Mouse (Mus musculus) embryonic facial prominence, embryonic 13.5 days (tissue): ENCODE measurements around the gene Mgarp. TPM values are rescaled to one million over a fixed set of nuclear protein-coding genes. Genes with fewer than 3 reads are reported as not detected.
"Not testable (repeated sequence)": the region's sequence is repeated elsewhere in the genome, so short reads cannot be mapped to it uniquely, and the experiment has no call there.

Experiments
- ATAC-seq: fragments of 200-750 bp; cut with Nextera tagmentation; 2 replicates; pipeline ENCODE4 v1.8.0; 2017; ENCODE audit warnings: low read depth; ENCODE audit not compliant: insufficient number of reproducible peaks, insufficient read depth, low FRiP score, low TSS enrichment
- H3K27ac ChIP-seq: fragments of 300-500 bp; sonication (generic); 2 replicates; pipeline ENCODE4 v1.5.1; 2015; ENCODE audit warnings: moderate library complexity, mild to moderate bottlenecking, inconsistent platforms
- H3K27me3 ChIP-seq: fragments of 300-500 bp; sonication (generic); 2 replicates; pipeline ENCODE4 v1.6.1; 2015; ENCODE audit warnings: mild to moderate bottlenecking, inconsistent platforms
- H3K36me3 ChIP-seq: fragments of 300-500 bp; sonication (generic); 2 replicates; pipeline ENCODE4 v1.6.1; 2015; ENCODE audit warnings: mild to moderate bottlenecking, inconsistent platforms
- H3K4me1 ChIP-seq: fragments of 300-500 bp; sonication (generic); 2 replicates; pipeline ENCODE4 v1.6.1; 2015; ENCODE audit warnings: inconsistent platforms
- H3K4me2 ChIP-seq: fragments of 300-500 bp; sonication (generic); 2 replicates; pipeline ENCODE4 v1.6.1; 2015; ENCODE audit warnings: moderate library complexity, mild to moderate bottlenecking, inconsistent platforms
- H3K4me3 ChIP-seq: fragments of 300-500 bp; sonication (generic); 2 replicates; pipeline ENCODE4 v1.5.1; 2015; ENCODE audit warnings: mild to moderate bottlenecking, inconsistent platforms
- H3K9ac ChIP-seq: fragments of 300-500 bp; sonication (generic); 2 replicates; pipeline ENCODE4 v1.6.1; 2015; ENCODE audit warnings: mild to moderate bottlenecking, inconsistent platforms
- H3K9me3 ChIP-seq: fragments of 300-500 bp; sonication (generic); 2 replicates; pipeline ENCODE4 v1.6.1; 2016; ENCODE audit warnings: inconsistent platforms
- WGBS: fragments of 180-500 bp; shearing (Covaris S2); methylation state at CpG from one replicate; pipeline ENCODE4 v1.1.7; 2015; ENCODE audit warnings: mixed read lengths; 5-methylcytosine and 5-hydroxymethylcytosine counted together
- polyA plus RNA-seq: library from polyadenylated mRNA; unstranded; fragments of >200 nt; fragmentation: Nextera tagmentation; extraction: Ambion mirVana; gene quantifications from 2 replicates; pipeline ENCODE4 v1.2.1, GENCODE M21; 2015

Gene Mgarp
- polyA plus RNA-seq, 1 experiment from 2014 or later = 7.0 TPM

DNA sequence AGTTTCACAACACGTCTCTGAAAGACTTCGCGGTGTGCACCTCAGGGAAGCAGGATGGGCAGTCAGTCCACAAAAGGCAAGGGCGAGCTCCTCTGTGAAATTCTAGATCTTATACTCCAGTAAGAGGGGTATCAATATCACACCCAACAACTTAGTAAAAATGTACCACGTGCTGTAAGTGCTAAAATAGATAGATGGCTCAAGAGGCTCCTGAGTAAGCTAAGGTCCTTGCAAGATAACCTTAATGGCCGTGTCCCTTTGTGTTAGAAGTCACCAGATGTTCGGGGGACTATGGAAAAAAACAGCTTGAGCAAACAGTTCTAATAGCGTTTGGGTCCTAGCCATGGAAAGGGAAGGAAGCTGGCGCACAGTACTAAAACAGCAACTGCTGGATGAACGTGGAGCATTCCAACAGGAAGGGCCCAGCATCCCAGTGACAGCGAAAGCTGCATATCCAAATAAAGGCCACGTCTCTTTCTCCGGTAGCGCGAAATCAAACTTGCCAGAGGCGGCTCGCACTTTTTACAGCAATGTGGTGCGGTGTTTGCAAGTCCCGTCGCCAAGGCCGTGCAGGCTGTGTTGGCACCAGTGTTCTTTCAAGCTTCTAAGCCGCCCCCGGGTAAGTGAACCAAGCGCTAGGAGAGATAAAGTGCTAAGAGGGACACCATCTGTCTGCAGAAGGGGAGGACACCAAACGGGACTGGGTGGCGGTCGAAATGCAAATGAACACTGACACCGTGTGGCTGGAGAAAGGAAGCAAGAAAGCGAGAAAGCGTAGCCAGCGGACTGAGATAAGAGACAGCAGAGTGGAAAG, 31.6 kb downstream of the Mgarp start:
- 5% methylated on average over 31 of the region's 31 CpGs for WGBS
- peak overlapping the region; percentile 54 for H3K9ac ChIP-seq
- peak overlapping the region; percentile 48 for H3K4me3 ChIP-seq
- ATAC-seq = peak; percentile 78
- no peaks in the 10 kb centered on the region for H3K9me3 ChIP-seq
- peaks cover 8% of the 10 kb centered on the region for H3K4me1 ChIP-seq
- H3K27me3 ChIP-seq = peaks cover 7% of the 10 kb centered on the region; the same call in 1 of the 2 replicates
- H3K36me3 ChIP-seq = no peaks in the 10 kb centered on the region
- H3K27ac ChIP-seq = no peak overlapping the region
- peak overlapping the region; percentile 73 for H3K4me2 ChIP-seq

DNA sequence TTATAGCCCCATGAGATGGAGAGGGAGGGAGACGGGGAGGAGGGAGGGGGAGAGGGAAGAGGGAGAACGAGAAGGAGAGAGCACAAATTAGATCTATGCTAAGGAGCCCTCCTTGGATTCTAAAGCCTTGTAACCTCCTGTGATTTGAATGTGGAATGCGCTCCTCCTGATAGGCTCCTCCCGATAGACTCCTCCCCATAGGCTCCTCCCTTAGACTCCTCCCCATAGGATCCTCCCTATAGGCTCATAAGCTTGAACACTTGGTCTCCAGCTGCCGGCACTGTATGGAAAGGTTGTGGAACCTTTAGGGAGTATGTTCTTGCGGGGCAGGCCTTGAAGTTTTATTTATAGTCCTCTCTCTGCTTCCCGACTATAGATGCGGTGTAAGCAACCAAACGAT, 35.5 kb downstream of the Mgarp start:
- H3K4me1 ChIP-seq = peaks cover 14% of the 10 kb centered on the region
- 0 out of 2 replicates have a peak overlapping the region, but pooled peaks have one; percentile 9 for H3K4me2 ChIP-seq
- no peaks in the 10 kb centered on the region for H3K36me3 ChIP-seq
- H3K9me3 ChIP-seq = no peaks in the 10 kb centered on the region
- 18% methylated on average over 9 of the region's 9 CpGs for WGBS
- ATAC-seq = no peak
- H3K27me3 ChIP-seq = peaks cover 7% of the 10 kb centered on the region; the same call in 1 of the 2 replicates
- no peak overlapping the region for H3K27ac ChIP-seq
- H3K9ac ChIP-seq = no peak overlapping the region
- no peak overlapping the region for H3K4me3 ChIP-seq

DNA sequence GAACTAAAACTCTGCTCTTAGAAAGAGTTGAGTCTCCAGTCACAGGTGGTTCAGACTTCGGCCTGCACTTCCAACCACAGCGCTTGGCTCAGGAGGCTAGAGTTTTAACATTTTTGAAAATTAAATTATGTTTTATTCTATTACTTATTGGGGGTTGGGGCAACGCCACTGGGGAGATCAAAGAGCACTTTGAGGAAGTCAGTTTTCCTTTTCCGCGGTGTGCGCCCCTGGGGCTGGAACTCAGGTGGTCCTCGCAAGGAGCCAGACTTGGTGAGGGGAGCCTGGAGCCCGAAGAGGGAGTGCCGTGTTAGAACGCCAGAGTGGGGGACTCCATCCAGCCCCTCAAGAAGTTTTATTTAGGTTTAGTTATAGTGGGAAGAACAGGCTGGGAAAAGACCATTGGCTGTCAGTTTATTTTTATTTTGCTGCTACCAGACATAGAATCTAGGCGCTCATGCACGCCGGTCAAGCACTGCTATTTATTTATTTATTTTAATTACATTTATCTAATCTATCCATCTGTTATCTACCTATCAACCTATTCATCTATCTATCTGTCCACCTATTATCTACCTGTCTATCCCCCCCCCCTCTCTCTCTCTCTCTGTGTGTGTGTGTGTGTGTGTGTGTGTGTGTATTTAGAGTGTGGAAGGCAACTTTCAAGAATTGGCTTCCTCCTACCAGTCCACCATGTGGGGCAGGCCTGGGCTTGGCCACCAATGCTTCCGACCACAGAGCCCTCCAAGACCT, 36.8 kb downstream of the Mgarp start:
- H3K9ac ChIP-seq = no peak overlapping the region
- no peaks in the 10 kb centered on the region for H3K36me3 ChIP-seq
- peak overlapping the region; percentile 71 for H3K4me2 ChIP-seq
- H3K27ac ChIP-seq = no peak overlapping the region
- WGBS = 20% methylated on average over 14 of the region's 14 CpGs
- no peaks in the 10 kb centered on the region for H3K9me3 ChIP-seq
- H3K27me3 ChIP-seq = peaks cover 7% of the 10 kb centered on the region; the same call in 1 of the 2 replicates
- no peak for ATAC-seq
- peak overlapping the region; percentile 58 for H3K4me3 ChIP-seq
- peaks cover 9% of the 10 kb centered on the region for H3K4me1 ChIP-seq

DNA sequence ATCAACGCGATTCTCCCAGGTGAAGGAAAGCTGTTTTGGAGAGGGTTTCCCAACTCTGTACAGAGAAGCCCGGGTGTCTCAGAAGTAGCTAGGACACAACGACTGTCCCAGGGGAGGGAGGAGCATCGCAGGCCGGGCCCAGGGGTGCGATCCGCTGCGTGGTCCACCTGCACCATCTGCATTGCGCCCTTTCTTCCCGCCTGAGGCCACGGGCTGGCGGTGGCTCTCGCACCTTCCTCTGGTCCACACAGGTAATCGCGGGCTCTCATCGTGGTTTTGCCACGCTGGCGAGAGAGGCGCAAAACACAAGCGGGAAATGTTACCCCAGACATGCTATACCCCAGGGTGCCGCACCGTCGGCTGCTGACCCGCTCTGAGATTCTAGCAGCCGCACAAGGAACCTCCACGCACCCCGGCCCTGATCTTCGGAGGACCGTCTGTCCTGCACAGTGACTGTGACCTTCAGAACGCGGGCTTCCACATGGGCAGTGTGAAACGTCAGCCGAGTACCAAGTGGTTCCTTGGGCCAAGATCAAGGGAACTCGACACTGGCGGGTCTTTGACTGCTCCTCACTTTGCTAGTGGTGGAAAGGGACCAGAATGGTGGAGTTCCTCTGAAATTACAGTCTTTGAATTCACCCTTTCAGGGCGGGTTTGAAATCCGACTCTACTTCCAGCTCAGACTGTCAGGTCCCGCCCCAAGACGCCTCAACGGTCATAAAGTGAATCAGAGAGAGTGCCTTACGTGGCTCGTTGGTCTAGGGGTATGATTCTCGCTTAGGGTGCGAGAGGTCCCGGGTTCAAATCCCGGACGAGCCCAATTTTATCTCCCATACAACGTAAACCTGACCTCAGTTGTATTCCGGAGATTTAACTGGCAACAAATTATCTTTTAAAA, 37.6 kb downstream of the Mgarp start:
- Histone ChIP-seq H3K9ac (peak overlapping the region; percentile 70), H3K4me3 (peak overlapping the region; percentile 58), H3K4me1 (peaks cover 6% of the 10 kb centered on the region), H3K27ac (peak overlapping the region; percentile 74), H3K4me2 (peak overlapping the region; percentile 71), H3K9me3 (no peaks in the 10 kb centered on the region), H3K27me3 (peaks cover 2% of the 10 kb centered on the region; the same call in 1 of the 2 replicates), H3K36me3 (no peaks in the 10 kb centered on the region)
- peak; percentile 78 for ATAC-seq
- under 1% methylated on average over 50 of the region's 50 CpGs for WGBS

DNA sequence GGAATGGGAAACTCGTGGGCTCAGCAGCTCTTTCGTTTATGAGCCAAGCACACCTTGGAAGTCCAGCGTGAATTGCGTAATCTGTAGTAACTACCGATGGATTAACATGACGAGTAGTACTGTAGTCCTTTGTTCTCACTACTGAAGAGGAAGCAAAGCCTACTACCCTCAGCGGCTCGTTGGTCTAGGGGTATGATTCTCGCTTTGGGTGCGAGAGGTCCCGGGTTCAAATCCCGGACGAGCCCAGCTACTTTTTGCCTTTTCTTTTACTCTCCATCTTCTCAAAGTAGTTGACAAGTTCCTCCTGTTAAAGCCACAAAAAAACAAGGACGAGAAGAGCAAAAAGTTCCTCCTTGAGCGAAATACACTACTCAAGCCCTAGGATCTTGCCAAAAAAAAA, 38.4 kb downstream of the Mgarp start:
- Histone ChIP-seq H3K4me3 (peak overlapping the region; percentile 58), H3K36me3 (no peaks in the 10 kb centered on the region), H3K9ac (peak overlapping the region; percentile 56), H3K27ac (no peak overlapping the region), H3K9me3 (no peaks in the 10 kb centered on the region), H3K4me1 (peaks cover 6% of the 10 kb centered on the region), H3K27me3 (no peaks in the 10 kb centered on the region), H3K4me2 (peak overlapping the region; percentile 71)
- WGBS = under 1% methylated on average over 15 of the region's 15 CpGs
- peak; percentile 57; the same call in 1 of the 2 replicates for ATAC-seq

DNA sequence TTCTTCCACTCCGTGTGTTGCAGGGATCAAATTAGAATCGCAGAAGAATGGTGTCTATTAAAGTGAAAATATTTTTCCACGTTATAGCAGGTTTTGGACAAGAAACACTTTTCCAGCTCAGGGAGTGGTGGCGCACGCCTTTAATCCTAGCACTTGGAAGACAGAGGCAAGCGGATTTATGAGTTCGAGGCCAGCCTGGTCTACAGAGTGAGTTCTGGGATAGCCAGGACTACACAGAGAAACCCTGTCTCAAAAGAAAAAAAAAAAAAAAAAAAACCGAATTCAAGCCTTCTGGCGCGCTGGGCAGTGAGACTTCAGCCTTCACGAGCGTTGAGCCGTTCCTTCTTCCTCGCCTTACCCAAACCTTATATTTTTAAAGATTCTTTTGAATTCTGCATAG, 38.9 kb downstream of the Mgarp start:
- H3K4me2 ChIP-seq = peak overlapping the region; percentile 71
- peak overlapping the region; percentile 58 for H3K4me3 ChIP-seq
- ATAC-seq = no peak
- H3K27me3 ChIP-seq = no peaks in the 10 kb centered on the region
- peak overlapping the region; percentile 56 for H3K9ac ChIP-seq
- H3K9me3 ChIP-seq = no peaks in the 10 kb centered on the region
- no peaks in the 10 kb centered on the region for H3K36me3 ChIP-seq
- peaks cover 6% of the 10 kb centered on the region for H3K4me1 ChIP-seq
- WGBS = 7% methylated on average over 14 of the region's 14 CpGs
- no peak overlapping the region for H3K27ac ChIP-seq

DNA sequence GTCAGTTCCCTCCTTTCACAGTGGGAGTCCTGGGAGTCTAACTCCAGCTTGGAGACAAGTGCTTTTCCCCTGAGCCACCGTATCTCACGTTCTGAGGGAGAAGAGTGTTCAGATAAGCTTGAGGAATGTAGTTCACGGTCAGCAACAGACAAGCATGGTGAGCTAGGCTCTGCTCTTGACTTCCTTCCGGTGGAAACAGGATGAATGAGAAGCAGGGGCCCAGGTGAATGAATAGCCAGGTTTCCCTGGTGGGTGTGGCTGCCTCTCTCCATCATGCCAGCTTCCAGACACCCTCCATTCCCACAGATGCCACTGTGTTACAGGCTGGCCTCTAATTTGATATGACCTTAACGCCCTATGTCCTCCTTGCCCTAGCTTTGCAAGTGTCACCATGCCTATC, 39.5 kb downstream of the Mgarp start:
- H3K9me3 ChIP-seq = no peaks in the 10 kb centered on the region
- H3K4me1 ChIP-seq = peaks cover 6% of the 10 kb centered on the region
- peak overlapping the region; percentile 71 for H3K4me2 ChIP-seq
- ATAC-seq = no peak
- H3K27me3 ChIP-seq = no peaks in the 10 kb centered on the region
- no peak overlapping the region for H3K4me3 ChIP-seq
- WGBS = 45% methylated on average over 5 of the region's 5 CpGs
- H3K36me3 ChIP-seq = no peaks in the 10 kb centered on the region
- no peak overlapping the region for H3K27ac ChIP-seq
- no peak overlapping the region for H3K9ac ChIP-seq

DNA sequence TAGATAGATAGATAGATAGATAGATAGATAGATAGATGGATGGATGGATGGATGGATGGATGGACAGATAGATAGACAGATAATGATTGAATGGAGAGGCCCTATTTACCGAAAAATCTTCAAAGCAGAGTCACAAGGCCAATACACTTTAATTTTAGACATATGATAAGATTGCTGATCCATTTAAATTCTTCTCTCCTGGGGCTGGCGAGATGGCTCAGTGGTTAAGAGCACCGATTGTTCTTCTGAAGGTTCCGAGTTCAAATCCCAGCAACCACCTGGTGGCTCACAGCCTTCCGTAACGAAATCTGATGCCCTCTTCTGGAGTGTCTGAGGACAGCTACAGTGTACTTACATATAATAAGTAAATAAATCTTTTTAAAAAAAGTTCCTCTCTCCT, 41.6 kb downstream of the Mgarp start:
- H3K4me3 ChIP-seq, ATAC-seq, H3K4me2 ChIP-seq, H3K27me3 ChIP-seq, H3K27ac ChIP-seq, H3K9me3 ChIP-seq, H3K9ac ChIP-seq, H3K4me1 ChIP-seq, H3K36me3 ChIP-seq: not testable (repeated sequence)
- 84% methylated on average over 6 of the region's 6 CpGs for WGBS

DNA sequence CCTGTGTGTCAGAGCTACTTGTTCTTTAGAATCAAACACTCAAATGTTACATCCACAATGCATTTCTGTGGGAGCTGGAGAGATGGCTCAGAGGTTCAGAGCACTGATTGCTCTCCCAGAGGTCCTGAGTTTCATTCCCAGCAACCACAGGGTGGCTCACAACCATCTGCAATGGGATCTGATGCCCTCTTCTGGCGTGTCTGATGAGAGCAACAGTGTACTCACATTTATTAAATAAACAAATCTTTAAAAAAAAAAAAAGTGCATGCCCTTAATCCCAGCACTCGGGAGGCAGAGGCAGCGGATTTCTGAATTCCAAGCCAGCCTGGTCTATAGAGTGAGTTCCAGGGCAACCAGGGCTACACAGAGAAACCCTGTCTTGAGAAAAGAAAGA, 42.5 kb downstream of the Mgarp start:
- Histone ChIP-seq H3K27me3 (no peaks in the 10 kb centered on the region), H3K27ac (no peak overlapping the region), H3K4me2 (no peak overlapping the region), H3K9me3 (no peaks in the 10 kb centered on the region), H3K36me3 (no peaks in the 10 kb centered on the region), H3K9ac (no peak overlapping the region), H3K4me3 (no peak overlapping the region), H3K4me1 (no peaks in the 10 kb centered on the region)
- 64% methylated on average over 3 of the region's 3 CpGs for WGBS
- ATAC-seq = no peak

DNA sequence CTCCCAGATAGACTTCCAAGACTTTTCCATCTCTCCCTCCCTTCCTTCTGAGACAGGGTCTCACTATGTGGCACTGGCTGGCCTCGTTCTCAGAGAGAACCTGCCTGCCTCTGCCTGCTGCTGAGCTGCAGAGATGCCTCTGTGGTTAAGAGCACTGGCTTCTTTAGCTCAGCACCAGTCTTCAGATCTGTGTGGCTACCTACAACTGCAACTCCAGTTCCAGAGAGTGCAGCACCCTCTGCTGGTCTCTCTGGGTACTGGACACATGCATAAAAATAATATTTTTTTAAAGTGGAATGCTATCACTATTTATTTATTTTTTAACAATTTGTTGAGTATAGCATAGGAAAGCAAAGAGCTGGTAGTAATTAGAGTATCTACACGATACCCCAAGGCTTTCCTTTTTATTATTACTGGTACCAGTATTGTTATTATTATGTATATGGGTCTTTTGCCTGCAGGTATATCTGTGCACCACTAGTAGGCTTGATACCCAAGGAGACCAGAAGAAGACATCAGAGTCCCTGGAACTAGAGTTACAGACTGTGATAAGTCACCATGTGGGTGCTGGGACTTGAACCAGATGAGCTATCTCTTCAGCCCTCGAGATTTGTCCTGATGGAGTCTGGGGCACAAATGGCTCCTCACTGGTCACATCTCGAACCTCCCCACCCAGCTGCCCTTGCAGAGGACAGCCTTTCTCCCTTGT, 43.1 kb downstream of the Mgarp start:
- no peak for ATAC-seq
- no peaks in the 10 kb centered on the region for H3K27me3 ChIP-seq
- WGBS = 67% methylated on average over 4 of the region's 4 CpGs
- no peak overlapping the region for H3K27ac ChIP-seq
- H3K4me1 ChIP-seq = no peaks in the 10 kb centered on the region
- no peaks in the 10 kb centered on the region for H3K9me3 ChIP-seq
- H3K4me2 ChIP-seq = no peak overlapping the region
- no peak overlapping the region for H3K4me3 ChIP-seq
- H3K9ac ChIP-seq = no peak overlapping the region
- H3K36me3 ChIP-seq = no peaks in the 10 kb centered on the region

DNA sequence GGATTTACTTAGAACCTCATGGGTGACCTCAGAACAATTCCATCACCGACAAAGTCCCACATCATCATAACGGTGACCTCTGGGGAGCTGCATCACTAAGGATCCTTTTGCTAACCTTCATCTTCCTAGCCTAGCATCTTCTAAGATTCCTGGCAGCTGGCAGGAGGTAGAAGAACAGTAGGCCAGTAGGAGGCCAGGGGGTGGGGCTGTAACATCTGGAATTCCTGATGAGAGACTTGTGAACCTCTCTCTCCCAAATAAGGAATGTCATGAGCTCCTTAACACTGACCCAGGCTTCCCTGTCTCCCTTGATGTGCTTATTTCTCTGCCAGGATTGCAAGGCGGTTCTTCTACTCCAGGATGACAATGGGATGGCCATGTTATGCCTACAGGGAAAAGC, 45.7 kb downstream of the Mgarp start:
- Histone ChIP-seq H3K27me3 (no peaks in the 10 kb centered on the region), H3K4me3 (no peak overlapping the region), H3K4me1 (no peaks in the 10 kb centered on the region), H3K9ac (no peak overlapping the region), H3K27ac (no peak overlapping the region), H3K4me2 (no peak overlapping the region), H3K36me3 (no peaks in the 10 kb centered on the region), H3K9me3 (no peaks in the 10 kb centered on the region)
- 35% methylated on average over 3 of the region's 3 CpGs for WGBS
- no peak for ATAC-seq
